Mouse (Mus musculus) embryo, embryonic 11 days (tissue): ENCODE results near the gene Slc16a5.
"Not testable (repeated sequence)": the region's sequence is repeated elsewhere in the genome, so short reads cannot be mapped to it uniquely, and the experiment has no call there.

Experiments used
- DNase-seq: peaks from one replicate; pipeline ENCODE4 v3.0.0-alpha.2; 2015

Slc16a5 gene

GRCm38 (mm10) chr11:115483278-115483677 is 21.0 kb downstream of the Slc16a5 start:
- DNase-seq, result no peak

- peak; percentile 76 for DNase-seq
These were observed 21.5 kb downstream of the Slc16a5 start for GRCm38 (mm10) chr11:115483726-115484125.

GRCm38 (mm10) chr11:115485155-115485554 is 22.9 kb downstream of the Slc16a5 start:
- peak; percentile 71 for DNase-seq

GRCm38 (mm10) chr11:115488551-115489104 is 26.4 kb downstream of the Slc16a5 start:
- DNase-seq, result no peak

GRCm38 (mm10) chr11:115490441-115491355 is 28.4 kb downstream of the Slc16a5 start:
- DNase-seq, result no peak

GRCm38 (mm10) chr11:115491356-115492083 is 29.2 kb downstream of the Slc16a5 start, which contains the start of gene Nt5c:
Nt5c (minus strand) TSS chr11:115491862.
- peak; percentile 88 for DNase-seq

GRCm38 (mm10) chr11:115492387-115492786 is 30.1 kb downstream of the Slc16a5 start:
- no peak for DNase-seq

- not testable (repeated sequence) for DNase-seq
These were observed 34.3 kb downstream of the Slc16a5 start for GRCm38 (mm10) chr11:115496559-115496958.

- DNase-seq, result no peak
These were observed 40.4 kb downstream of the Slc16a5 start for GRCm38 (mm10) chr11:115502636-115503035.

- DNase-seq, result no peak
These were observed 44.3 kb downstream of the Slc16a5 start for GRCm38 (mm10) chr11:115506586-115506985.

GRCm38 (mm10) chr11:115508061-115508460 is 45.8 kb downstream of the Slc16a5 start:
- no peak for DNase-seq

- peak; percentile 39 for DNase-seq
These were observed 47.7 kb downstream of the Slc16a5 start for GRCm38 (mm10) chr11:115509773-115510506.

- no peak for DNase-seq
These were observed 48.2 kb downstream of the Slc16a5 start for GRCm38 (mm10) chr11:115510507-115510888.

GRCm38 (mm10) chr11:115511121-115511520 is 48.8 kb downstream of the Slc16a5 start:
- DNase-seq, result no peak

- DNase-seq, result peak; percentile 35
These were observed 49.7 kb downstream of the Slc16a5 start for GRCm38 (mm10) chr11:115512004-115512403.

GRCm38 (mm10) chr11:115512407-115513183 is 50.3 kb downstream of the Slc16a5 start:
- peak; percentile 34 for DNase-seq

GRCm38 (mm10) chr11:115513271-115514237 is 51.3 kb downstream of the Slc16a5 start:
- peak; percentile 68 for DNase-seq

GRCm38 (mm10) chr11:115514238-115514663 is 52.0 kb downstream of the Slc16a5 start, which contains the start of gene Jpt1:
Jpt1 (minus strand) TSS chr11:115514387.
- DNase-seq, result peak; percentile 98

GRCm38 (mm10) chr11:115515021-115515420 is 52.7 kb downstream of the Slc16a5 start:
- no peak for DNase-seq

- DNase-seq, result no peak
These were observed 54.7 kb downstream of the Slc16a5 start for GRCm38 (mm10) chr11:115516942-115517341.
